Mouse (Mus musculus) large intestine, adult 2 months (tissue): Measurements from ENCODE around the gene Hspa1a. TPM values are rescaled to one million over a fixed set of nuclear protein-coding genes. Genes with fewer than 3 reads are reported as not detected.
"Not testable (repeated sequence)": the region's sequence is repeated elsewhere in the genome, so short reads cannot be mapped to it uniquely, and the experiment has no call there.

ENCODE experiments used
- DNase-seq: peaks from one replicate; pipeline ENCODE4 v3.0.0-alpha.2; 2012; ENCODE audit warnings: low read depth, low spot score
- WGBS: fragments of 180-500 bp; shearing (Covaris S2); methylation state at CpG from one replicate; pipeline ENCODE4 v1.1.7; 2018; 5-methylcytosine and 5-hydroxymethylcytosine counted together
- polyA plus RNA-seq: library from polyadenylated mRNA; depleted of rRNA; stranded (reverse); fragments of >200 nt; gene quantifications from 2 replicates; pipeline ENCODE4 v1.2.3, GENCODE M21; 2012; rRNA removed

Hspa1a gene
- 6.4 and 6.6 TPM in 2 replicates for polyA plus RNA-seq

GRCm38 (mm10) chr17:34972069-34972749, at the start of gene Hspa1a, which contains the start of gene Hspa1l:
TSS of gene Hspa1a (minus strand) at chr17:34972156.
TSS of gene Hspa1l (plus strand) at chr17:34972703.
- under 1% methylated on average over 33 of the region's 33 CpGs for WGBS
- not testable (repeated sequence) for DNase-seq

- no peak for DNase-seq
- WGBS, result 24% methylated on average over 17 of the region's 17 CpGs
Observed at GRCm38 (mm10) chr17:35021163-35021808, 49.3 kb upstream of the Hspa1a start.

DNA sequence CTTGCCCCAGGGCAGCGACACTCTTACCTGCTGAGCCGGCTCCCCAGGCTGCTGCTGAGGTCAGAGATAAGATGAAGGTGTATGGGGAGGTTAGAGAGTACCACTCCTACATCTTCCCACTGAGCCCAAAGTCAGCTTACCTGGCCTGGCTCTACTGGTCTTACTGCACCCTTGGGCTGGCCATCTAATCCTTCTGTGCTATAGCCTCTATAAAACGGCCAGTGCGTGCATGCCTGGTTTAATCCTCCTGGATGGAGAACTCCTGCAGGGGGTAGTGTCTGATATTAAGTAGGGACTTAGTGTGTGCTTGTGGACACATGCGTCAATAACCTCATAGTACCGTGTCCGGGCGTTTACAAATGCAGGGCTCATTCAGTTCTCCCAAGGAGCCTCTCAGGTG, 48.6 kb upstream of the Hspa1a start:
- DNase-seq, result no peak
- 93% methylated on average over 8 of the region's 8 CpGs for WGBS

DNA sequence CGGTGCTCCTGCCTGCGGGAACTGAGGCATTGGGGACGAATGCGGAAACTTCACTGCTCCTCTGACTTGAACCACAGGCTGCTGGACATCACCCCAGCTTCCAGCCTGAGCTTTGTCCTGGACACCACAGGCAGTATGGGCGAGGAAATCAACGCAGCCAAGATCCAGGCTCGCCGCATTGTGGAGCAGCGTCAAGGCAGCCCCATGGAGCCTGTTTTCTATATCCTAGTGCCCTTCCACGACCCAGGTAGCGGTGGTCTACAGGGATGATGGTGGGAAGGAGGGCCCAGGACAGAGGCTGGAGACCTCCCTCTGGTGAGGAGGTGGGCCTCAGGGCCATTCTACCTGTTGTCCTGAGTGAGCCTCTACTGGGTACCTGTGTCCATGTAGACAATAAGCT, 47.9 kb upstream of the Hspa1a start:
- WGBS, result 94% methylated on average over 11 of the region's 11 CpGs
- no peak for DNase-seq

- DNase-seq, result no peak
- WGBS, result 40% methylated on average over 3 of the region's 3 CpGs
Observed at GRCm38 (mm10) chr17:35018171-35018570, 46.2 kb upstream of the Hspa1a start.

GRCm38 (mm10) chr17:35017706-35018030, 45.7 kb upstream of the Hspa1a start:
- no peak for DNase-seq
- WGBS, result 72% methylated on average over 14 of the region's 14 CpGs

GRCm38 (mm10) chr17:35016791-35017705, 45.1 kb upstream of the Hspa1a start:
- 64% methylated on average over 10 of the region's 10 CpGs for WGBS
- no peak for DNase-seq

- WGBS, result 27% methylated on average over 12 of the region's 12 CpGs
- no peak for DNase-seq
Observed at GRCm38 (mm10) chr17:35016376-35016775, 44.4 kb upstream of the Hspa1a start, which contains the start of gene Vwa7. TSS of gene Vwa7 (plus strand) at chr17:35016579.

DNA sequence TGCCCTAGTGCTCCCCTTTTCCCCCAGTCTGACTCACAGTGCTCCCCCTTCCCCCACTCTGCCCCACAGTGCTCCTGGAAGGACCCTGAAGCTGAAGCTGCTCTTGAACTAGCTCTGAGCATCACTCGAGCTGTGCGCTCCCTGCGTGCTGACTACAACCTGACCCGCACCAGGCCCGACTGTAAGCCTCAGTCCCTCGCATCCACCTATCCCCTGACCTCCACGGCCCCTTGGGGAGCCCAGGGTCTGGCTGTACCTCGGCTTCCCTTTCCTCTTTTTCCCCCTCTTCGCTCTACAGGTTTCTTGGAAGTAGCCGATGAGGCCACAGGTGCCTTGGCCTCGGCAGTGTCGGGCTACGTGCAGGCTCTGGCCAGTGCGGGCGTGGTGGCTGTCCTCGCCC, 43.3 kb upstream of the Hspa1a start:
- no peak for DNase-seq
- WGBS, result 85% methylated on average over 16 of the region's 16 CpGs

GRCm38 (mm10) chr17:35013221-35013620, 41.3 kb upstream of the Hspa1a start:
- 73% methylated on average over 6 of the region's 6 CpGs for WGBS

GRCm38 (mm10) chr17:35012430-35012829, 40.5 kb upstream of the Hspa1a start:
- DNase-seq, result no peak
- 88% methylated on average over 13 of the region's 13 CpGs for WGBS

More at GRCm38 (mm10) chr17:35013221-35013620, 41.3 kb upstream of the Hspa1a start:
- no peak for DNase-seq

DNA sequence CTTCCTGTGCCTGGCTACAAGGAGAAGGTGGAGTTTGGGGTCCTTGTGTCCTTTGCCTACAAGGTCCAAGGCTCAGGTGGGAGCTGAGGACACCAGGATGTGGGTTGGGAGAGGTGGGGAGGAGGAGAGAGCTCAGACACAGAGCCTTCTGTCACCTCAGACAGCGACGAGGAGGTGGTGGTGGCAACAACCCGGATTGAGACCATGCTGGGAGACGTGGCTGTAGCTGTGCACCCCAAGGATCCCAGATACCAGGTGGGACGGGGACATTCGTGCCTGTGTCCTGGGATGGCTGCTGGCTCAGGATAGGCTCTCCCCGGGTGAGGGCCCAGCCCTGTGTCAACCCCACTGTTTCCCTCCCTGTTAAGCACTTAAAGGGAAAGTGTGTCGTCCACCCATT, 39.5 kb upstream of the Hspa1a start:
- no peak for DNase-seq
- 94% methylated on average over 8 of the region's 8 CpGs for WGBS

DNA sequence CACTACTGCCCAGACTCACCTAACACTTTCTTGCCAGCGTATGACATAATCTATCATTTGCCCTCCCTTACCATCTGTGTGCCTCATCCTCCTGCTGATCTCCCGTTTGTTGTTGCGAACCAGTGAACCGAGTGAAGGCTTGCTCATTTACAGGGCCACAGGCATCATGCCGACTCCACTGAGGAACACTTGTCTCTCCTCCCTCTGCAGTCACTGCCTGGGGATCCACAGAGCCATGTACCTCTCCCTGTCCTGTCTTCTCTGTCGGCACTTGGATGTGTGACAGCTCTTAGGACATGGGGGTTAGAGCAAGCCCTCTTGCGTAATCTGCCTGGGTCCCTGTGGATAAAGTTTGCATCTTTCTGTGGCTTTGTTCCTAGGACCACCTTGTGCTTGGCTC, 37.6 kb upstream of the Hspa1a start:
- DNase-seq, result no peak
- 88% methylated on average over 7 of the region's 7 CpGs for WGBS

GRCm38 (mm10) chr17:35007387-35007991, 35.5 kb upstream of the Hspa1a start:
- no peak for DNase-seq
- 87% methylated on average over 7 of the region's 7 CpGs for WGBS

DNA sequence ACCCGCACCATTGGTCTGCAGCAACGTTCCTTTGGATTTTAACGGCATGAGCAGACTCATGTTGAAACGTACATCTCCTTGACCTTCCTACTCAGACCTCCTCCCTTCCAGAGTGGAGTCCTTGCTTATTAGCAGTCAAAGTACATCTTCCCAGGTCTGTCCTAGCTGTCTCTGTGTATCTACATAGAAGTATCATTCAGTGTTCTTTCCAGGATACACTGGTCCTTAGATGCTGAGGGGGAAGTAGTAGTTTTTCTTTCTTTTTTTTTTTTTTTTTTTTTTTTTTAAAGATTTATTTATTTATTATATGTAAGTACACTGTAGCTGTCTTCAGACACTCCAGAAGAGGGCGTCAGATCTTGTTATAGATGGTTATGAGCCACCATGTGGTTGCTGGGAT, 33.9 kb upstream of the Hspa1a start:
- DNase-seq, result not testable (repeated sequence)
- WGBS, result 93% methylated on average over 4 of the region's 5 CpGs

GRCm38 (mm10) chr17:35005158-35005557, 33.2 kb upstream of the Hspa1a start:
- no peak for DNase-seq
- WGBS, result 88% methylated on average over 10 of the region's 10 CpGs

DNA sequence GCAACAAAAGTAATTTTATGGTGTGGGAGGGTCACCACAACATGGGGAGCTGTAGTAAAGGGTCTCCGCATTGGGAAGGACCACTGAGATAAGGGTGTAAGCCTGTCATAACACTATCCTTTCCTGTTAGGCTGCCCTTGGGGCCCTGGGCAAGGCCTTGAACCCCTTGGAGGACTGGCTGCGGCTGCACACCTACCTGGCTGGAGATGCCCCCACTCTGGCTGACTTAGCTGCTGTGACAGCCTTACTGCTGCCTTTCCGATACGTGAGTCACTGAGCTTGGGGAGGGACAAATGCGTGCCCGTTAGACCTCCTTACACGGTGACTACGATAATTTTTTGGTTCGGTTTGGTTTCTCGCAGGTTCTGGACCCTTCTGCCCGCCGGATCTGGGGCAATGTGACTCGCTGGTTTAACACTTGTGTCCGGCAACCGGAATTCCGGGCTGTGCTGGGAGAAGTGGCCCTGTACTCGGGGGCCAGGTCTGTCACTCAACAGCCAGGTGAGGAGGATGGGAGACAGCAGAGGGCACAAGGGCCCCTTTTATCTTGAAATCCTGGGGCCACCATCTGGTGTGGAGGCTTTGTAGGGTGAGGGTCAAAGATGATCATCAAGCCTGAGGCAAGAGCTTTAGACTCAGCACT, 32.2 kb upstream of the Hspa1a start:
- 96% methylated on average over 17 of the region's 17 CpGs for WGBS
- DNase-seq, result no peak

- 39% methylated on average over 9 of the region's 9 CpGs for WGBS
- no peak for DNase-seq
Observed at GRCm38 (mm10) chr17:35003022-35003838, 31.3 kb upstream of the Hspa1a start.
